Mouse (Mus musculus): Measurements from ENCODE around the gene Rrp12.

DNA sequence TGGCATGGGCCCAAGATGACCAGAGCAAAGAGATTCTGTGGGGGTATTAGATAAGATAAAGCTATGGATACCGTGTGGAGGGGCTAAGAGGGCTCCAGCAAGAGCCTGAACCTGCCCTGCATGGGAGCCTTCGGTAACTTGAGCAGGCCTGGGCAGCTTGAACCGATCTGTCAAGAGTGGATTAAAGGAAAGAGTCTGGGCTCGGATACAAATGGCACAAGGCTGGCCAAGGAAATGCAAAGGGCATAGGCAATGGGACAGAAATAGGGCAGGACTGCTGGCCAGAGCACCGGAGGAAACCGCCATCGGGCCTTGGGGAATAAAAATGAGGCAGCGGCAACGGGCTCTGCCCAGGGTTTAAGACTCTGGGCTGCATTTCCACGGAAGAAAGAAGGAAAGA lies 78.6 kb downstream of the Rrp12 start:
- TF ChIP-seq MAFK (IDR thresholded peaks at IDR 0.05; ENCODE audit: insufficient read depth, low read depth, low read length) (no peak), CHD2 (IDR thresholded peaks at IDR 0.05; ENCODE audit: low read depth, low read length) (no peak), ZNF384 (IDR thresholded peaks at IDR 0.05; ENCODE audit: low read depth, low read length) (no peak)

All from ES-E14 (cell line).